8 mouse cellular contexts compared by ENCODE assay signal in the genomic region with DNA sequence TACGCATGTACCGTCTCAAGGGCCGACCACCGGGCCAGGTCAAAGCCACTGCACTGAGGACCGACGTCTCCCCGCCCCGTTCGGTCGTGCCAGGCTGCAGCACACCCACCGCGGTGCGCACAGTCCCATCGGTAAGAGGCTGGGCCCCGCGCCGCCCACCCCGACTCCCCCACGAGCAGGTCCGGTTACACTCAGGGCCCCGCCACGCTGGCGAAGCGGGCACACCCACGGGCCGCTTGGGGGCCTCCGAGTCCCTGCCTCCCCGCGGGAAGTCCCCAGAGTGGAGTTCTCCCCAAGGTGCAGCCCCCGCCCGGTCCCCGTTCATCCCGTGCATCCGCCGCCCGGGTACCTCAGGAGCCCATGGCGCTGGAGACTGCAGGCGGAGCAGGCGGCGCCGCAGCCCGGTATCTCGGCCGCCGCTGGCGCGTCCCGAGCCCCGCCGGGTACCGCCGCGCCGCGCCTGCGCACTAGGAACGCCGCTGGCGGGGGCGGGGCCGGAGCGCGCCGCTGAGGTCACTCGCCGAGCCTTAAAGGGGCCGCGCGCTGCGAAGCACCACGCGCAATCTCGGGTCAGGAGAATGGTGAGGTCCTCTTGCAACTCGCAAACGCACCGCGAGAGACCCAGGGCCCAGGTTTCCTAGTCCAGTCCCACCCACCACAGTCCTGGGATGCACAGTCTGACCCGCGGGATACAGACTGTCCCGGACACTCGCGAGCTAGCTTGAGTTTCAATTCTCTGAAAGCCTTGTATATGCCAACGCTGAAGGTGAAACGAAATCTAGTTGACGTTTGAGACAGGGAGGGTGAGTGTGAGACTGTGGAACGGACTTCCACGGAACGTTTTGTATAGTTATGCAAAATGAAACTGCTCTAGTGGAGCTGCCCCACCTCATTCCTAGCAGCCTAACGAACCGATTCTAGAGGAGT. TPM values are rescaled to one million over a fixed set of nuclear protein-coding genes. Genes with fewer than 3 reads are reported as not detected.
DNase-seq lines count a peak whose midpoint lies in the region; ATAC-seq lines count a peak whose summit lies in the region.

A gene (minus strand): TSS at position 734 of the 927 bp plus-strand sequence.

- H3K36me3 ChIP-seq in megakaryocyte, embryonic 14.5 days (replicated peaks; ENCODE audit: low read length), result peaks cover 10% of the 10 kb centered on the region

- intact Hi-C loops in gastrocnemius, postnatal 14 days (cut with DNase I; ENCODE audit: low total_unique reads), result no loop called here

- peaks cover 6% of the 10 kb centered on the region for H3K27me3 ChIP-seq in megakaryocyte, embryonic 14.5 days (replicated peaks)

- H3K4me3 ChIP-seq in megakaryocyte, embryonic 14.5 days (replicated peaks), result peak within 1 kb of the TSS; percentile 98

- peaks cover 85% of the 10 kb centered on the region for H3K4me1 ChIP-seq in megakaryocyte, embryonic 14.5 days

- H3K9me3 ChIP-seq in megakaryocyte, embryonic 14.5 days, result no peaks in the 10 kb centered on the region

- peak; percentile 77 for ATAC-seq in inflammation-experienced regulatory T-cells, adult 6 months

- DNase-seq in adrenal gland, adult 18-20 months (ENCODE audit: low spot score in 2 of 2), result peak; percentile 91 to 93
- DNase-seq in embryo, embryonic 10.5 days (ENCODE audit: low spot score), result peak; percentile 92
- peak; percentile 84 for DNase-seq in gastrocnemius, postnatal 14 days
- peak; percentile 56 to 84 for DNase-seq in left cerebral cortex, adult 9 months (ENCODE audit: low spot score in 2 of 2)
- DNase-seq in right cerebral cortex, postnatal 10 days (ENCODE audit: low spot score in 2 of 2), result peak; percentile 90 to 91
- DNase-seq in urinary bladder, postnatal 14 days (ENCODE audit: low spot score), result peak; percentile 86

RNA-seq across cellular contexts. Expression of the gene that starts here (rescaled TPM):
- total RNA-seq in adrenal gland, adult 18-20 months (2021), result 10 to 100 TPM; 48.2 to 83.4 TPM
- 10 to 100 TPM; 31.5 to 32.6 TPM for total RNA-seq in gastrocnemius, postnatal 14 days (2021)
- 10 to 100 TPM in 1 of 3 experiments, 1 to 10 TPM in 2; 8.2 to 12.8 (median 9.2) TPM for polyA plus RNA-seq in inflammation-experienced regulatory T-cells, adult 6 months (2017; shearing (Covaris generic))
- polyA plus RNA-seq in megakaryocyte, embryonic 14.5 days (2012; ENCODE audit: insufficient read depth, low replicate concordance), result 58.6 and 91.9 TPM in 2 replicates

Comparison
In these comparisons a context has a peak if more than half of its experiments do, and no peak if none do; other contexts are left out.
1. Peak in every context shown above with its lines: DNase-seq, ATAC-seq and H3K4me3 ChIP-seq.